Mouse (Mus musculus): ENCODE measurements around the gene Sema6b.
A peak's percentile ranks its signal among the peaks of the same experiment; 100 is the strongest.
"Not testable (repeated sequence)": the region's sequence is repeated elsewhere in the genome, so short reads cannot be mapped to it uniquely, and the experiment has no call there.

Sema6b gene

GRCm38 (mm10) chr17:56092312-56092711 lies 47.8 kb downstream of the Sema6b start:
- no peak for DNase-seq (ENCODE audit: low spot score in 2 of 2)

- DNase-seq (ENCODE audit: low spot score in 2 of 2) = no peak
Measured at GRCm38 (mm10) chr17:56080781-56081585, 59.2 kb downstream of the Sema6b start.

- no peak for DNase-seq (ENCODE audit: low spot score in 2 of 2)
Measured at GRCm38 (mm10) chr17:56079921-56080320, 60.2 kb downstream of the Sema6b start.

GRCm38 (mm10) chr17:56078880-56079795 lies 61.0 kb downstream of the Sema6b start, which contains the start of gene Hdgfl2:
Gene Hdgfl2, plus strand, starts transcription at chr17:56079634.
- DNase-seq (ENCODE audit: low spot score in 2 of 2) = peak; percentile 99 to 100

GRCm38 (mm10) chr17:56078361-56078760 lies 61.8 kb downstream of the Sema6b start:
- DNase-seq (ENCODE audit: low spot score in 2 of 2) = not testable (repeated sequence)

GRCm38 (mm10) chr17:56077523-56077922 lies 62.6 kb downstream of the Sema6b start:
- no peak for DNase-seq (ENCODE audit: low spot score in 2 of 2)

- peak; percentile 93 to 97 for DNase-seq (ENCODE audit: low spot score in 2 of 2)
Measured at GRCm38 (mm10) chr17:56074827-56075208, 65.3 kb downstream of the Sema6b start, which contains the start of gene Ubxn6. Gene Ubxn6, minus strand, starts transcription at chr17:56075028.

- DNase-seq (ENCODE audit: low spot score in 2 of 2) = peak; percentile 80 to 88
Measured at GRCm38 (mm10) chr17:56074097-56074826, 65.9 kb downstream of the Sema6b start.

All from urinary bladder, postnatal 36 days (tissue).